Mouse (Mus musculus) gastrocnemius, adult 2 months (tissue): Measurements from ENCODE around the gene Jpt2. TPM values are rescaled to one million over a fixed set of nuclear protein-coding genes. Genes with fewer than 3 reads are reported as not detected.

ENCODE experiments used
- DNase-seq: peaks from one replicate; pipeline ENCODE4 v3.0.0; 2022
- H3K27ac ChIP-seq: fragments of 200-600 bp; 2 replicates; pipeline ENCODE4 v1.8.1; 2022; ENCODE audit warnings: mild to moderate bottlenecking
- H3K4me3 ChIP-seq: fragments of 200-600 bp; 2 replicates; pipeline ENCODE4 v1.8.1; 2022; ENCODE audit warnings: mild to moderate bottlenecking, moderate library complexity
- CTCF ChIP-seq: fragments of 200-600 bp; IDR thresholded peaks from 2 replicates; pipeline ENCODE4 v1.8.1; 2022; ENCODE audit warnings: antibody characterized with exemption, mild to moderate bottlenecking, moderate library complexity
- intact Hi-C: fragments of 180-260 bp; cut with DNase I; formaldehyde crosslinking; loops from one replicate; pipeline ENCODE4 v1.15.1; 2025
- total RNA-seq, 2 experiments: library from RNA; stranded (reverse); gene quantifications; 2 replicates each; pipeline ENCODE4 v1.2.3; 2021

Gene Jpt2
- total RNA-seq, 2 experiments from 2014 or later: 5.3 to 6.8 TPM

DNA sequence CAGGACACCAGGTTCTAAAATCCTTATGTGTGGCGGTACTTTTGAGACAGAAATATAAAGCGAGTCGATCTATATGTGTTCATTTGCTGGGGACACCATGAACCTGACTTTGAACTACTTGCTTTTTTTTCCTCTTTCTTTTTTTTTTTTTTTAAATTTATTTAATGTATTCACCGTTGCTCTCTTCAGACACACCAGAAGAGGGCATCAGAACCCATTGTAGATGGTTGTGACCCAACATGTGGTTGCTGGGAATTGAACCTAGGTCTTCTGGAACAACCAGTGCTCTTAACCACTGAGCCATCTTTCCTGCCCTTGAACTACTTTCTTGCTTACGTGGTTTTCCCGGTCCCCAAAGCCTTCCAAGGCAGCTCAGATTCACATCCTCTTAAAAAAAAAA lies 23.2 kb downstream of the Jpt2 start:
- Histone ChIP-seq H3K4me3 (peak overlapping the region; percentile 99), H3K27ac (peak overlapping the region; percentile 91)
- no peak for DNase-seq
- TF ChIP-seq CTCF: peak; percentile 8; the same call in 1 of the 2 replicates
- intact Hi-C loops: loop anchor here (5.0 kb wide), 2 partner anchors 75 to 335 kb away; partner anchors contain the start of gene Ube2i

DNA sequence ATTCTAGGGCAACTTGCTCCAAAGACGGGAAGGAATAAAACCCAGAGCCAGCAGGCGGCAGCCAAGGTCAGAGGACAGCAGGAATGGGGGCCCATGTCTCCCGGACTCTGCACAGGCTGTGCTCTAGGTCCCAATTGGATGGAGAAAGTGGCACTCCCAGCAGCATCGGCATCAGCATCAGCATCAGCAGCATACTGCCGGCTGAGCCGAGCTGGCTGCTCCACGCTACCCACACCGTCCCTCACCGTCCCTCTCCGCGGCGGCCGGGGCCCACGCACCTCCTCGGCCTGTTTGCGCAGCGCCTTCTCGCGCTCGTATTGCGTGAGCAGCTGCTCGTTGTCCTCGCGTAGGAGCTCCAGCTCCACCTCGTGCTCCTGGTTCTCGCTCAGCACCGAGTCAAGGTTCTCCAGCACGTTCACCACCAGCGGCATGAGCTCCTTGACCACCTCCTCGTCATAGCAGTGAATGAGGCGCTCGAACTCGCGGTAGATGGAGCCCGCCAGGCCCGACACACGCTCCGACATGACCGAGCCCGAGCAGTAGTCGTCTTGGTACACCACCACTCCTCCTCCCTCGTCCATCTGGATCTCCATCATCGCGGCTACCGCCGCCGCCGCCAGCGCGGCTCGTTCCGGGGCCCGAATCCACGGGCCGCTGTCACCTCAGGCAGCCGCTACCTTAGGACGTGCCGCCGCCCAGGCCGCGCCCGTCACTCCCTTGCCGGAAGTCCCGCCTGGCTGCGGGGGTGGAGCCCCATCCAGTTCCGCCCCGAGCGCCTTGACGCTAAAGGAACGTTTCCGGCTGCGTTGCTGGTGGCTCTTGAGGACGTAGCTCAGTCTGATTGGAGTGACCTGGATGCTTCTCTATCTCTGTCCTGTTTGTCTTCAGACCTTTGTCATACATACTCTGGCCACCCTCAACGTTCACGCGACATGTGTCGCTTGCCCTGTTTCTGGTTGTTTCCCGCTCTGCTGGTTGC lies 23.9 kb downstream of the Jpt2 start, which contains the start of gene Mapk8ip3:
TSS of gene Mapk8ip3 (minus strand) at position 719 of the 979 bp plus-strand sequence.
- intact Hi-C loops: loop anchor here (5.0 kb wide), 2 partner anchors 76 to 336 kb away; partner anchors contain the start of gene Ube2i
- peak; percentile 98 for DNase-seq
- H3K27ac ChIP-seq: peak within 1 kb of the TSS; percentile 91
- H3K4me3 ChIP-seq: peak within 1 kb of the TSS; percentile 99
- peak; percentile 9; the same call in 1 of the 2 replicates for TF ChIP-seq CTCF

DNA sequence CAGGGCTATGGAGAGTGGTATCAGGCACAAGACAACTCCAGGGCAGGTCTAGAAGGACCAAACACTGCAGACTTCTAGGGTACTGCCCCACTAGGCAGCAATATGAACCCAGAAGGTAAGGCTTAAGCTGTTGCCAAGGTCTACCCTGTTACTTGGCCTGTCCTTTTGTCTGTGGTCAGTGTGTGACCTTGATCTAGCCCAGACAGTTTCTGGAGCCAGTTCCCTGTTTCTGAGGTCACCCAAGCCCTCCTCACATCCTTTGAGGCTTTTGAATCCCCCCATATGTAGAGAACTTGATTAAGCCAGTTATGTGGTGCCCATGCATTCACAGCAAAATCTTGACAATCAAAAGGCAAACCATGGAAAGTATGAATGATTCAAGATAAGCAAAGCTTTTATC lies 24.8 kb downstream of the Jpt2 start:
- intact Hi-C loops: loop anchor here (5.0 kb wide), 2 partner anchors 77 to 337 kb away; partner anchors contain the start of gene Ube2i
- no peak for TF ChIP-seq CTCF
- peak overlapping the region; percentile 91; the same call in 1 of the 2 replicates for H3K27ac ChIP-seq

DNA sequence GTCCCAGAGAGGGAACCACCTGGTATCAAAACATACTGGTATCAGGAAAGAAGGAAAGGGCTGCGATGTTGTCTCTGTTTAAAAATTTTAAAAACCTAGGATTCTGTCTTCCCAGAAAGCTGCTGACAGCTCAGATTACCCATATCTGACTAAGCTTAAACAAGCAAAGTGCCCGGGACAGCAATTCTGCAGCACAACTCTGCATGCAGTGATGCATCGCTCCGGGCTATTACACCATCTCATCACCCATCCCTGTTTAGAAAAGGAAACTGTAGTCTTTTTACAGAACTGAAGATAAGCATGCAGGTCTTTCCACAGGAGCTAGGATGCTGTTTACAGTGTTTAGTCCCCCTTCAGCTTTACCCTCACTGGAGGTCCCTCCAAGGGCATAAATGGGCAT lies 25.6 kb downstream of the Jpt2 start:
- TF ChIP-seq CTCF: no peak
- Histone ChIP-seq H3K27ac (no peak overlapping the region), H3K4me3 (peak overlapping the region; percentile 99)
- intact Hi-C loops: loop anchor here (5.0 kb wide), 2 partner anchors 77 to 337 kb away; partner anchors contain the start of gene Ube2i
- DNase-seq: no peak

More for the DNA sequence above, 24.8 kb downstream of the Jpt2 start:
- peak overlapping the region; percentile 99 for H3K4me3 ChIP-seq
- no peak for DNase-seq

DNA sequence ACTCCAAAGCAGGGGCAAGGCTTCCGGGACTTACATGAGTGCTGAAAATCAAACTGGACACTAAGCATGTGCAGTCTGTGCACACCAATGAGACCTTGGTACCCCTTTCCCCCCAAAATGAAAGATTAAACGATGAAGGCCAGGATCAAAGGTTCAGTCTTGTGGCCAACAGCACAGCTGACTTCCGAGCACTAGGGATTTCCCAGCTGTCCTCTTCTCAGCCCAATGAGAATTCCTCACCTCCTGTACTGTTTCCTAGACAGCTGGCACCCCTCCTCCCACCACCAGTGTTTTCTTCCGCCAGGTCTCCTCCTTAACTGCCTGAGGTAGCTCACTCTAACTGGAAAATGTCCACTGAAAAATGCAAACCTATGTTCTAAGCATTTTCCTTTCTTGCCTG lies 27.3 kb downstream of the Jpt2 start:
- Histone ChIP-seq H3K4me3 (no peak overlapping the region), H3K27ac (no peak overlapping the region)
- intact Hi-C loops: no loop called here
- TF ChIP-seq CTCF: no peak
- no peak for DNase-seq

DNA sequence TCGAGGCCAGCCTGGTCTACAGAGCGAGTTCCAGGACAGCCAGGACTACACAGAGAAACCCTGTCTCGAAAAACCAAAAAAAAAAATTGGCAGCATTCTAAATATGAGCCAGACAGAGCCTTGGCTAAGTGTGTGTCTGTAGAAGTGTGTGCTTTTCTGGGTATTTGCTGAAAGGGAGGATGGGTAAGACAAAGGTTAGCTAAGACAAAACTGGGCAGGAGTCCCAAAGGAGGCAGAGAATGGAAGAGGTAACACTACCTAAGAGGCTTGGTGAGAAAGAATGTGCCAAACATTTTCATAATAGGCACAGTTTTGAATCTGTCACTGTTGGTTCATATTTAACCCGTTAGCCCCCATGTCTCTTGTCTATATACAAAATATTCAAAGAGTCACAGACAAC lies 28.1 kb downstream of the Jpt2 start:
- H3K27ac ChIP-seq: no peak overlapping the region
- H3K4me3 ChIP-seq: no peak overlapping the region
- intact Hi-C loops: no loop called here
- no peak for TF ChIP-seq CTCF
- DNase-seq: no peak

DNA sequence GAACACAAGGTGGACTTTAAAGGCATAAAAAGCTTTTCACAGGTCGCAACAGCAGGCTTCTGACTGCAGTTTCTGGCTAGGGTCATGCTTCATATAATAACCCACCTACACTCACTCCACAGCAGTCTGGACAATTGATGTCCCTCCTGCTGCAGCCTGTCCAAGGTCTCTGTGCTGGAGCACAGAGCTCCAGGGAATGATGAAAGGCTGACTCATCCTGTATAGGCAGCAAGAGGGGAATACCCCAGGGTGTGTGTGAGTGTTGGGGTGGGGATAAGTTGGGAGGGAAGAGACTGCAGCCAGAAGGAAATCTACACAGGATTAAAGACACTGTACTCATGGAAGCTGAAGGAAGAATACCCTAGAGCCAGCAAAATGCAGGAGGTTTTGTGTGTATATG lies 31.0 kb downstream of the Jpt2 start:
- H3K27ac ChIP-seq: no peak overlapping the region
- intact Hi-C loops: no loop called here
- TF ChIP-seq CTCF: no peak
- no peak overlapping the region for H3K4me3 ChIP-seq
- DNase-seq: no peak

DNA sequence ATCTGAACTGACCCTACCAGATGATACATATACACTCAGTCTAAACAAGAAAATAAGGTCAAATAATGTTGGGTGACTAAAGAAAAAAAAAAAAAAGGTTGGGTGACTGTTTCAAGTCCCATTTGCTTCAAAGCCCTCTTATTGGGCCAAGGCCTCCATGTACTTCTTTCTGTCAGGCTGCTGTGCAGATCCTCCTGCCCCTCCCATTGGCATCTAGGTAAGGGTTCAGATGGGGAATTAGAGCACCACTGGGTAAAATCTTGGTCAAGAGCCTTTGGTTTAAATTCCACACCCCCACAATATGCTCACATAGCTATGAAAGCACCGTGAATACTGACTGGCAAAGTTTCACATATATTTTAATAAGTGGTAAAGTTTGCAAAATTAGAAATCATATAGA lies 37.2 kb downstream of the Jpt2 start:
- DNase-seq: no peak
- TF ChIP-seq CTCF: no peak

DNA sequence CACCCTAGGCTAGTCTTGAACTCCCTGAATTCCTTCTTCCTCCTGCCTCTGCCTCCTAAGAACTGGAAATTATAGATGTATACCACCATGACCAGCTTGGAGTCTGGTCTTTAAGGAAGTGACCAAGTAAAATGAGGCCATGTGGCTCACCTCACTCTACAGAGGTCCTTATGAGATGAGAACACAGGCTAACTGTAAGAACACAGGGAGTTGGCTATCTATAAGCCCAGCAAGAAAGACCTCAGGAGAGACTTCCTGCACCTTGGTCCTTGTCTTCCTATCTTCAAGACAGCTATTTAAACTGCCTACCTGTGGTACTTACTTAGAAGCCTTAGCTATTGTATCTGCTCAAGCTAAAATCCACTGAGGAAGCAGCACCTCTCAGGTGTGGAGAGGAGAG lies 46.5 kb downstream of the Jpt2 start:
- Histone ChIP-seq H3K4me3 (no peak overlapping the region), H3K27ac (no peak overlapping the region)
- intact Hi-C loops: no loop called here
- no peak for TF ChIP-seq CTCF
- no peak for DNase-seq

More for the DNA sequence above, 37.2 kb downstream of the Jpt2 start:
- no peak overlapping the region for H3K27ac ChIP-seq
- no peak overlapping the region for H3K4me3 ChIP-seq
- intact Hi-C loops: no loop called here

DNA sequence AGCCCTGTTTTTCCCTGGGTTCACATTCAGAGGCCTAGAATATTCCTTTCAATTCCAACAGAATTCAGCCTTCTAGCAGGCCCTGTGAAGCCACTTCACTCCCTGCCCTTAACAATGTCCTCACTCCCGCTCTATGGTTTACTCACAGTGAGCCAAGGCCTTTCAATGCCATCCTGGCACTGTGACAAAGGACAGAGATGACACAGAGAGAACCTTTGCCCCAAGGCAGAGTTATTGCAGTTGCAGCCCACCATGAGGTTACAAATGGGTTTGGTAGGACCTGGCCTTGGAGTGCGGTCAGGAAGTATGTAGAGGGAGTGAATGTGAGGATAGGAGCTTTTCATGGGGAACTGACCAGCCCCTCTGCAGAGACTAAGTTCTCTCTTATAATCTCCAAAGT lies 52.9 kb downstream of the Jpt2 start:
- no peak overlapping the region for H3K4me3 ChIP-seq
- TF ChIP-seq CTCF: no peak
- no peak overlapping the region for H3K27ac ChIP-seq
- intact Hi-C loops: no loop called here
- no peak for DNase-seq

DNA sequence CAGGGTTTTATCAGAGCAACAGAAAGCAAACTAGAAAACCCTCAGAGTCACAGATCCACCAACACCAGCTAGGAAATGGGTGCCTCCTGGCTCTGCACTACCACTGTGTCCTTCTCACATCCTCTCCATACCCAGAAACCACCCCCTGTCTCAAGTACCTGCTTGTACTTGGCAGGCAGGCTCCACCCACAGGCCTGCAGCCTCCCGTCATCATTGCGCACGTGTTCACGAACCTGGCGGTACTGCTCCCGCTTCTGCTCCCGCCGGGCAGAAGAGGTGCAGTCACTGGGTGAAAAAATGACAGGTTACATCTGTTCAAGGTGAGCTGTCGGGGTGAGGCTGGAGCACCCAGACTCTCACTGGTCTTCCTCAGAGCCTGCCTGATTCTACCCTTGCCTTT lies 56.7 kb downstream of the Jpt2 start:
- no peak overlapping the region for H3K27ac ChIP-seq
- intact Hi-C loops: no loop called here
- no peak overlapping the region for H3K4me3 ChIP-seq
- no peak for TF ChIP-seq CTCF
- DNase-seq: peak; percentile 9

DNA sequence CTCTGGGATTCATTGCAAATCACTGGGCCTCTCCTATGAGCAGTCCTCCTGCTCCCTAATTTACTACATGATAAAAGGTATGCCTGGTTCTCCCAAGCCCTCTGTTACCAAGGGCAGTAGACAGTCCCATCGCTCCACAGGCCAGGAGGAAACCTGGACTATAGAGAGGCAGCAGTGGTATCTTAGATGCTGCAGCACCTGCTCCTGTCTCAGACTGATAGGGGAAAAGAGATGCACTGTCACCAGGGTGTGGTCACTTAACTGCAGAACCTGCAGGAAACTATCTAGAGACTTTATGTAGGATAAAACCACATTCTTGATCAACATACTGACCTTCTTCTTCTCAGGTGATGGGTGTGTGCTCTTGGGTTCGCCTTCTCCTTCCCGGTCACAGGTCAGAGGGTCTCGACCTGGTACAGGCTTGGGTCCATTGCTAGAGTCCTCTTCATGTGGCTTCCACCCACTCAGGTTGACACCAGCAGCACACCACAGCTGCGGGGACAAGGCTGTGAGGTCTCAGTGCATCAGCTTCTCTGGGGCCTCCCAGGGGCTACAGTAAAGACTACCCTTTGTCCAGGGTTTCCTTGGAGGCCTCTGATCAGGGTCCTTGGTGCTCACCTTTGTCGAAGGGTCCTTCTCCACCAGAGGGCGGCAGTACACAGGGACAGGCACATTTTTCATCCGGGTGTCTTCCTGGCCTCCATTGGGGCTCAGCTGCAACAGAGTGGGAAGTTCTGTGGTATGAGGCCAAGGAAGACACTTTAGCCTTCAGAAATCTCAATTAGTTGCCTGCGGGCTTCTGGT lies 57.6 kb downstream of the Jpt2 start:
- TF ChIP-seq CTCF: peak; percentile 59
- H3K27ac ChIP-seq: no peak overlapping the region
- intact Hi-C loops: no loop called here
- no peak overlapping the region for H3K4me3 ChIP-seq
- peak; percentile 41 for DNase-seq

DNA sequence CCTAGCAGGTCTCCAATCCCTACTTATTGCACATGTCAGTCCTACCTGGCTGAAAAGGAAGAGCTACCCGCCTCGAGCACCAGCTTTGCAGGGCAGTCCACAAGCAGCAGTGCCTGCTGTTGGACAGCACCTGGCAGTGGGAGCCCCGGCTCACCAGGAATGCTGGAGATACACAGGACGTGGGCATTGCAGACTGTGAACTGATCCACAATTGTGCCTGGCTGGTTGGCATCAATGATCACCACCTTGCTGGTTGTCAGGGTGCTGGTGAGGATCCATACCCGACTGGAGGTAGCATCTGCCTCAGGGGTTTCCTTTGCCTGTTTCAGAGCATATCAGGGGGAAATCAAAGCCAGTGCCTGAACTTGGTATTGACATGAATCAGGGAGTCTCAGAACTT lies 58.4 kb downstream of the Jpt2 start:
- intact Hi-C loops: no loop called here
- no peak overlapping the region for H3K4me3 ChIP-seq
- peak; percentile 14 for DNase-seq
- TF ChIP-seq CTCF: no peak
- no peak overlapping the region for H3K27ac ChIP-seq
